Mouse (Mus musculus): ENCODE data around the gene Slc36a4.

The Slc36a4 gene

DNA sequence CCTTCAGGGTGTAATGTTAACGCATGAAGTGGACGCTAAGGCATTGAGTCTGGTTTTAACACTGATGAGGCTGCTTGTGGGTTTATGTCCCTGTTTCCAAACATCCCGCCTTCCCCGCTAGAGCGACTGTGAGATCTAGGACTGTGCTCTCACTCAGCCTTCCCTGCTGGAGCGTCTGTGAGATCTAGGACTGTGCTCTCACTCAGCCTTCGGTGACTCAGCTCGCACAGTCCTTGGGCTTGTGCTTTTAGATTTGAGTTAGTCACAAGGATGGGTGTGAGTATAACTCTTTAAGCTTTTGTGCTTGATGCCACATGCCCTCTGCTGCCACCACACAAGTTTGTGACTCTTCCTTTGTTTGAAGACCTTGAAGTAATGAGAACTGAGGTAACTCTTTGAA, 17.6 kb downstream of the Slc36a4 start:
- DNase-seq = no peak

DNA sequence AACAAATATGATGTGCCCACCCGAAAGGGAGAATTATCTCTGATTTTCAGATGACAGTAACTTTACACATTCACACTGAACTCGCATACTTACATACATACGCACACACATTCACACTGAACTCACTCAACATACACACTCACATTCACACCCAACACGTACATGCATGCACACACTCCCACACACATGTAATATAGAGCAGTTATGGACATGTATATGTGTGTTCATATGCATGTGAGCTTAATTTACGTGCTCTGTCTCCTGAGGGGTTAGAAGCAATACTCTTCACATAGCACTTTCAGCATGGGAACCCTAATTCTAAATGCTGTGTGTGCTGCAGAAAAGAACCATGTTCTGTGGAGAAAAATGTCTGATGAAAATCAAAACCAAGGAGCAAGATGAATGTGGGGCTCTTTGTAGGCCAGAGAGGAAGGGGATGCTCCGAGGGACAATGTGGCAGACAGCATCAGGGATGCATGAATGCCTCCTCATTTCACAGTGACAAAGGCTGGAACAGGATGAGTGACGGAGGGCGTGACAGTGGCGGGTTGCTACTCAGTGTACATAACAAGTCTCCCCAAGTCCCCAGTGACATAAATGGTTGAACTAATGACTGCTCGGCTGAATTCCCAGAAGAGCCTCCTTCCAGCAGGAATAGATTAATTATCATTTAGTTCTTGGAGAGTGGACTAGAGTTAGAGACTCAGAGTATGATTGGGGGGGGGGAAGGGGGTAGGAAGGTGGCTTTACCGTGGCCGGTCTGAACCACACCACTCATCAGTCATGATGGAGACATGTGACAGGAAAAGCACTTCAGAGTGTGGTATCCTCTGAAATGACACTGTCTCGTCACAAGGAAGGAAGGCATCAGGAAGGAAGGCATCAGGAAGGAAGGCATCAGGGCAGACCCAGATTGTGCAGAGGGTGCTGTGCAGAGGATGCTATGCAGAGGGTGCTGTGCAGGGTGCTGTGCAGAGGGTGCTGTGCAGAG, 22.5 kb downstream of the Slc36a4 start:
- no peak for DNase-seq

- DNase-seq = no peak
Measured at GRCm38 (mm10) chr9:15734056-15734866, 24.7 kb downstream of the Slc36a4 start.

GRCm38 (mm10) chr9:15734867-15735131, 25.3 kb downstream of the Slc36a4 start:
- DNase-seq = no peak

DNA sequence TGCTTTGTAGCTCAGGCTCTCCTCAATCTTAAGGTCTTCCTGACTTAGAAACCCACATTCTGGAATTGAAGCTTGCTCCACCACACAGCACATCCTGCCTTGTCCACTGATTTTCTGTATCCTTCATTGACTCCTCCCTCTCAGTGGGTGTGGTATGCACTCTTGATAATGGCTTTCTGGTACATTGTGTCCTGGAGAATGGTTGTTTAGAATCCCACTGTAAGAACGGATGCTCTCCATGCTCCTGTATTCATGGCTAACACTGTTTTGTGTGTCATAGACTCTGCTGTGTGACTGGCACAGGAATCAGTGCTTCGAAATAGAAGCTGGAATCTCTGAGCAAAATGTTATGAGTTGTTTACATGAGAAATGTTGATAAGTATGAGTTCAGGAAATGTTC, 28.0 kb downstream of the Slc36a4 start:
- no peak for DNase-seq

DNA sequence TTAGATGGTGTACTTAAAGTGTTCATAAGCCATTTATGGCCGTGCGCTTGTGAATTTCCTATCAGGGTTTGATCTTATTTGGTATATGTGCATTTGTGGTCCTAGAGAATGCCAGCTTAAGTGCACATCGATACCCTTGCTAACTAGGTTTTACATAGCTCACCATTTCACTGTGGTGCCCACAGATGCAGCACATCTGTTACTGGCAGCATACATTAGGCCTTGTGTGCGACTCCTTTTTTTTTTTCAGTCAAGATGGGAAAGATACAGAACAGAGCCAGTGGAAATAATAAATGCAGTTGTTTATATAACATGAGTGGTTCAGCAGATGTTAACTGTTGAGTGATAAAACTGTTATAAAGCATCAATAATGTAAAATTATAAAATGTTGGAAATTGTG, 31.9 kb downstream of the Slc36a4 start:
- no peak for DNase-seq

- DNase-seq = no peak
Measured at GRCm38 (mm10) chr9:15741931-15742330, 32.4 kb downstream of the Slc36a4 start.

DNA sequence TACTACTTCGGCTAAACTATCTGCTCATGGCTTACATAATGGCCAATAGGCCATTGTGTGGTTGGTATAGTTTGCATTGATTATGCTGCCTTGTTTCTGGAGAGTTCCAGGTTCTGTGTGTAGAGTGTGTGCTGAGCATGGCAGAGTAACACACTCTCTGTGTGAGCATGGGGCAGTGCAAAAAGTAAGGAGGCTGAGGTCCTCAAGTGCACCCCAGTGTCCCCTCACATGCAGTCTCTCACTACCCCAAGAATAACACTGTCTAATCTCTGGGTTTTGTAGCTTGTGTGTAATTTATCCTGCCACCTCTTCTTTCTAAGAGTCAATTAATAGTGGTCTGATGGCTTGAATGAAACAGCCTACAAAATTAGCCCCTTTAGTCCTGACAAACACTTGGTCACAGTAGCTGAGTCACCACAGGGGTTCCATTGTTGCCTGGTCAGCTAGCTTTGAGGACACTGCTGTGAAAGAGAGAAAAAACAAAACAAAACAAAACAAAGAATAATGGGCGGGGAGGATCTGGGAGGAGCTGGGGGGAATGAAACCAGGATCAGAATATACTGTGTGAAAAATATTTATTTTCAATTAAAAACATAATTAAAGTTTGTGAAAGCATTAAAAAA, 36.6 kb downstream of the Slc36a4 start:
- DNase-seq = no peak

- DNase-seq = no peak
Measured at GRCm38 (mm10) chr9:15746636-15747035, 37.1 kb downstream of the Slc36a4 start.

DNA sequence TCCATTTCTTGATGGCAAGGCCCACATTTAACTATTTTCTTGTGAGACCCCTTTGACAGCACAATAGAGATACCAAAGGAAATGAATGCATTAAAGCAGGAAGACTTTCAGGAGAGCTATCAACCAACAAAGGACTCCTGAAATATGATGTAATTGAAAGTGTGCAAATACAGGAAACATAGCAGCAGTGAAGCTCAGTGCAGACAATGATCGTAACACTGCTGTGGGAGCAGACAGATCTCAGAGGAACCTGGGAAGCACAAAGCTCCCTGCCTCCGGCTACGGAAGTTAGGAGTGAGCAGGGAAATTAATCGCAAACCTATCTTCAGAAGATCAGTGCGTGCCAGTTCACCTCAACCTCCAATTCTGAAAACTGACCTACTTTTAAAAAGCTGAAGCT, 38.8 kb downstream of the Slc36a4 start:
- DNase-seq = no peak

DNA sequence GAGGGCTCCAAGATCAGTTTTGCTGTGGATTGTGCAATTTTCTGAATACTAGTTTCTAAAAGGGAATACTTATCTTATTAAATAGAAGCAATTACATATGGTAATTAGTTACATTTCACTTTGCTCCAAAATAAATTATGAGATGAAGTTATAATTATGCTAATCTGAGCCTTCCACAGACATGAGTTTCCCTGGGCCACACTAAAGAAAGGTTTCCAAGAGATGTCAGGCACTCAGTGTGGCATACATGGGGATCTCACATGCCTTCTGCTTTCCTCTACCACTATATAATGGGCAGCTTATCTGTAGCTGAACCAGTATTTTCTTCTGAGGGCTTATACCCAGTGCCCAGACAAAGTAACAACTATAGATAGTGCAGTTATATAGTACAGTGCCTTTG, 49.8 kb downstream of the Slc36a4 start:
- DNase-seq = no peak

DNA sequence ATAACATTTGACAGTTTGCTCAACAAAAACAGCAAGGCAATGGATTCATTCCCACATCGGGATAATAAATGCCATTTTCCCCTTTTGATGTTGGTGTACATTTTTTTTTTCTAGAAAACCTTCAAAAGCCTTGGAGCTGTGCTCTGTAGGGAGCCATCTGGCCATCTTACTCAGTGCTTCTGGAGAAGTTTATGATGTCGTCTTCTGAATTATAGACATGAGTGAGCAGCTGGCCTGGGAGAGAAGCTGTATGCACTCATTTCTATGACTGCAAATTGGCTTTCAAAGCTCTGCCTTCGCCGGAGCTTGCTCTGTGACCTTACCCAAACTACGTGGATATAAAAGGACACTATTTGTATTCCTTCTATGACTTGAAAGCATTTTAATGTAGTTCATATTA, 56.8 kb downstream of the Slc36a4 start:
- no peak for DNase-seq

DNA sequence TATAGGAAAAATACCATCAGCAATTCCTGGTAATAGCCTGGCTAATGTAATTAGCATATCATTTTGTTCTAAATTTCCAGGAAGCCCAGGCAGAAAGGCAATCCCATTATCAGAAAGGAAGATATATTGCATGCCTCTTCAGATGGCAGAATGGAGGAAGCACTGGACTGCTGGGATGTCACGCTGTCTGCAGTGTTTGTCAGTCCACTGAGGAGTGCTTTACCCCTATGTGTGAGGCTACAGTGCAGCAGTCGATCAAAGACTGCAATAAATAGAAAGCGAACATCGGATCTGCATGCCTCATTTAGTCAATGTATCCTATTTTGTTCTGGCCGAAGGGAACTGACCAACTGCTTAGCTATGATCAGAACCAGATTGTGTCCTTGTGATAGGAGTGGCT, 57.3 kb downstream of the Slc36a4 start:
- DNase-seq = no peak

GRCm38 (mm10) chr9:15772766-15773165, 63.2 kb downstream of the Slc36a4 start:
- DNase-seq = no peak

GRCm38 (mm10) chr9:15773426-15773825, 63.9 kb downstream of the Slc36a4 start:
- no peak for DNase-seq

- DNase-seq = no peak
Measured at GRCm38 (mm10) chr9:15774911-15775310, 65.4 kb downstream of the Slc36a4 start.

GRCm38 (mm10) chr9:15781936-15782335, 72.4 kb downstream of the Slc36a4 start:
- DNase-seq = no peak

DNA sequence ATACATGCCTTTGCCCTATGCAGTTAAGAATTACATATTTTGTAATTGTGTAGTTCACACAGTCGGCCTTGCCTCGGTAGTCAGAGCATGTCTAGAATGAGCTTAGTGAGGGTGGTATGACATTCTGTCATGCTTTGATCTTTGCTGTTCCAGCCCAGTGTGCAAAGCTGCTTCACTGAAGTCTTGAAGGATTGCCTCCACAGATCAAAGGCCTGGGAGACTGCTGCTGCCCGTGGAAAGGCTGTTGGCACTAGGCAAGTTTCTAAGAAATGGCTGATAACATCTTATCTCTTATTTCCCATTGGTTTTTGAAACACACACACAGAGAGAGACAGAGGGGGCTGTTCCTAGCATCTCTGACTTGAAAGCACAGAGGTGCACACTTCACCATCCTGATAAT, 76.7 kb downstream of the Slc36a4 start:
- DNase-seq = no peak

GRCm38 (mm10) chr9:15786610-15787009, 77.1 kb downstream of the Slc36a4 start:
- DNase-seq = no peak

DNA sequence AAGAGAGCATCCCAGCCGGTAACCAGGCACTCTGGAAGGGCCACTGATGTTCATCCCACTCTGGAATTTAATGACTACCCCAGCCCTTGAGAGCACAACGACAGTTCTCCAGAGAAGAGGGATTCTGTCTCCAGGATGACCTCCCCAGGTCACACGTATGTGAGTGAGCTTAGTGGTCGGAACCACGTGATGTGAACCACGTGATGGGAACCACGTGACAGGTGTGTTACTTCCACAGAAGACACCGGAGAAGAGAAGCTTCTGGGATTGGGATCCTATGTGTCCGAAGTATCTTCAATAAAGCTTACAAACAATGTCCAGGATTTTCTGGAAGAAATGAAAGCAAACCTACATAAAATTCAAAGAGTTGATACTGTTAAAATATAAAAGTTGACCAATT, 82.5 kb downstream of the Slc36a4 start:
- no peak for DNase-seq
